Mouse (Mus musculus): Measurements from ENCODE around the gene Fxyd2.

GRCm38 (mm10) chr9:45418252-45418651 is 18.8 kb downstream of the Fxyd2 start:
- no peak for TF ChIP-seq GATA1 (IDR thresholded peaks at IDR 0.05; ENCODE audit: low read length)
- no peak for TF ChIP-seq TAL1 (IDR thresholded peaks at IDR 0.05; ENCODE audit: low read length)

All from erythroblast, embryonic 14.5 days (primary cell).